Mouse (Mus musculus): ENCODE results near the gene Esrrg.

- no peak for TF ChIP-seq CTCF (conservative IDR thresholded peaks at IDR 0.05 in 1 of 2, IDR thresholded peaks at IDR 0.05 in 1 of 2; ENCODE audit: low read depth in 2 of 2, low read length in 2 of 2)
- no peak for TF ChIP-seq EP300 (IDR thresholded peaks at IDR 0.05; ENCODE audit: low read length)
- TF ChIP-seq ELF1 (IDR thresholded peaks at IDR 0.05; ENCODE audit: low read depth, low read length), result no peak
- no peak for TF ChIP-seq GABPA (IDR thresholded peaks at IDR 0.05; ENCODE audit: insufficient replicate concordance, low read depth, low read length)
- no peak for TF ChIP-seq ZMIZ1 (IDR thresholded peaks at IDR 0.05; ENCODE audit: low read depth, low read length)
- no peak for TF ChIP-seq CHD2 (IDR thresholded peaks at IDR 0.05; ENCODE audit: low read length)
- TF ChIP-seq TCF12 (IDR thresholded peaks at IDR 0.05; ENCODE audit: low read depth, low read length), result no peak
- TF ChIP-seq MAFK (IDR thresholded peaks at IDR 0.05; ENCODE audit: insufficient replicate concordance, low read length), result no peak
- TF ChIP-seq POLR2AphosphoS2 (IDR thresholded peaks at IDR 0.05; ENCODE audit: low read depth, low read length), result no peak
- TF ChIP-seq JUN (IDR thresholded peaks at IDR 0.05; ENCODE audit: insufficient read depth, low read depth, low read length), result no peak
- TF ChIP-seq KAT2A (IDR thresholded peaks at IDR 0.05; ENCODE audit: insufficient replicate concordance, low read length), result no peak
- no peak for TF ChIP-seq PAX5 (IDR thresholded peaks at IDR 0.05; ENCODE audit: low read length)
Observed at GRCm38 (mm10) chr1:187650786-187651687, 42.4 kb downstream of the Esrrg start.
